ENCODE assay signal across 8 mouse cellular contexts in the genomic region with DNA sequence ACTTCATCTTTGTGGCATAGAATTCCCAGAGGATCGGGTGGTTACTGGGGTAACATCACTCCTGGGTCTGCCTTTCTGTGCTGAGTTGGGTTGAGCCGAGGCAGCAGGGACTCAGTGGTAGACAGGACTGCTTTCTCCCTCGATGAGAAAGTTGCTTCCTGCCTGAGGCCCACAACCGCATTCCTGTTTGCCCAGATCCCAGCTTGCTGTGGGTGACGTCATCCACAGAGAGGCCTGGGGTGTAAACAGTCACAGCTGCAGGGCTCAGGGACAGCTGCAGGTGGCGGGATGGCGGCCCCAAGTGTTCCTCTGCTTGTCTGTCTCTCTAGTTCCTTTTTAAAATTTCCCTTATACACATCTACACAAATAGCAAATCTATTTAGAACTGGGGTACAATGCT. TPM values are rescaled to one million over a fixed set of nuclear protein-coding genes. Genes with fewer than 3 reads are reported as not detected.
A peak's percentile ranks its signal among the peaks of the same experiment; 100 is the strongest.
DNase-seq lines count a peak whose midpoint lies in the region; ATAC-seq lines count a peak whose summit lies in the region.

No protein-coding gene starts in this region.

- peak; percentile 85 for ATAC-seq in heart, embryonic 16.5 days (replicated peaks; ENCODE audit: extremely low read depth, insufficient read depth, low FRiP score)
- peak; percentile 88 for ATAC-seq in neural tube, embryonic 12.5 days (ENCODE audit: low FRiP score, low read depth)

- peak overlapping the region; percentile 94 for H3K27ac ChIP-seq in heart, embryonic 16.5 days (ENCODE audit: low read length)
- peak overlapping the region; percentile 70 for H3K27ac ChIP-seq in neural tube, embryonic 12.5 days

- H3K4me3 ChIP-seq in heart, embryonic 16.5 days (ENCODE audit: low read length) = peak overlapping the region; percentile 21
- H3K4me3 ChIP-seq in neural tube, embryonic 12.5 days = no peak overlapping the region

- no peaks in the 10 kb centered on the region for H3K27me3 ChIP-seq in heart, embryonic 16.5 days (ENCODE audit: control insufficient read depth, insufficient read depth, low read length)
- H3K27me3 ChIP-seq in neural tube, embryonic 12.5 days (replicated peaks) = no peaks in the 10 kb centered on the region

- peak overlapping the region; percentile 71 for H3K9ac ChIP-seq in heart, embryonic 16.5 days (ENCODE audit: low read length)
- 0 out of 2 replicates have a peak overlapping the region, but pooled peaks have one; percentile 26 for H3K9ac ChIP-seq in neural tube, embryonic 12.5 days

- peak; percentile 64 for DNase-seq in B cell, adult 2 months
- peak; percentile 92 for DNase-seq in R1 (ENCODE audit: low read depth, low spot score)
- peak; percentile 71 for DNase-seq in fibroblast of lung, adult 2 months (ENCODE audit: low read depth)
- peak; percentile 66 to 74 for DNase-seq in kidney, postnatal 36 days
- DNase-seq in lung, adult 18-20 months = peak; percentile 86 to 88
- peak; percentile 92 for DNase-seq in thymus, postnatal 14 days

- no peaks in the 10 kb centered on the region for H3K9me3 ChIP-seq in heart, embryonic 16.5 days (replicated peaks; ENCODE audit: control insufficient read depth, low read length)
- H3K9me3 ChIP-seq in neural tube, embryonic 12.5 days = no peaks in the 10 kb centered on the region

- WGBS in heart, embryonic 16.5 days = 3% methylated on average over 7 of the region's 7 CpGs
- 5% methylated on average over 7 of the region's 7 CpGs for WGBS in neural tube, embryonic 12.5 days

- peak overlapping the region; percentile 63 for H3K4me2 ChIP-seq in heart, embryonic 16.5 days (ENCODE audit: low read depth, low read length)
- H3K4me2 ChIP-seq in neural tube, embryonic 12.5 days (replicated peaks) = peak overlapping the region; percentile 50

- peaks cover 66% of the 10 kb centered on the region for H3K4me1 ChIP-seq in heart, embryonic 16.5 days (ENCODE audit: control insufficient read depth, insufficient read depth, low read length)
- peaks cover 71% of the 10 kb centered on the region for H3K4me1 ChIP-seq in neural tube, embryonic 12.5 days

- no peaks in the 10 kb centered on the region for H3K36me3 ChIP-seq in heart, embryonic 16.5 days (ENCODE audit: control insufficient read depth, insufficient read depth)
- no peaks in the 10 kb centered on the region for H3K36me3 ChIP-seq in neural tube, embryonic 12.5 days

RNA-seq across cellular contexts. Expression of gene Prrc2b, which starts 16.9 kb away (rescaled TPM):
- 19.3 and 30.1 TPM in 2 replicates for polyA plus RNA-seq in heart, embryonic 16.5 days (2015; fragmentation: Nextera tagmentation; extraction: Ambion mirVana)
- 89.7 and 106 TPM in 2 replicates for polyA plus RNA-seq in neural tube, embryonic 12.5 days (2016; fragmentation: Nextera tagmentation; extraction: Ambion mirVana)
